Mouse (Mus musculus): ENCODE measurements around the gene Ddah1.
"Not testable (repeated sequence)": the region's sequence is repeated elsewhere in the genome, so short reads cannot be mapped to it uniquely, and the experiment has no call there.

Ddah1 gene

DNA sequence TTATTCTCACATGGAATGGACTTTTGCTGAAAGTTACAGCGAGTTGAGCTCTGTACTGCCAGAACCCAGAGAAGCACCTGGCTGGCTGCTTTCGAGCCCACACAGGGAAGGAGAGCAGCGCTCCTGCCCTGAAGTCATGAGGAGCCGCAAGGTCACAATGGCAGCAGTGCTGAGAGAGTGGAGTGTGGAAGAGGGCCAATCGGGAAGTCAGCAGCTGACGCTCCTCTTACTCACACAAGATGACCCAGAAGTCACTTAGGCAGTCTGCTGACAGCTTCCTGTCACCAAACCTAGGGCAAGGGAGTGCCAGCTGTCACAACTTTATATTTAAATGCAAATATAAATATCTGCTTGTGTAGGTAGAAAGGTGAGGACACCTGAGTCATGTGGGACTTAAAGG is 154.8 kb downstream of the Ddah1 start:
- no peak for DNase-seq (ENCODE audit: low spot score)

DNA sequence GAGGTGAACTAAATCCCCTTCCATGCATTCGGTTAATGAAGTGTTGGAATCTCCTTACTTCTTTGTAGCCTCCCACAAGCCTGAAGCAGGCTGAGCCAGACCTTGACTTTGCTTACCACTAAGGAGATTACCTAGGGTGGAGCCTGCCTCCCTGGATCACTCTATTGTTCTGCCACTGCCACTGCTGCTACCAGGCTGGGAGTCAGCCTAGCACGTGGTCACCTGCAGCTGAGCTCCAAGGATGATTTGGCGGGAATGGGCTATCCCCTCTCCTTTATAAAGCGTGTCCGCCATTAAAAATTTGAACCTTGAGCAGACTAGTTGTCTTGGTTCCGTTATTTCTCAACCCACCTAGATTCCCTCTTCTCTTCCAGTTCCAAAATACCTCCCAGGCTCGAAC is 155.5 kb downstream of the Ddah1 start:
- not testable (repeated sequence) for DNase-seq (ENCODE audit: low spot score)

DNA sequence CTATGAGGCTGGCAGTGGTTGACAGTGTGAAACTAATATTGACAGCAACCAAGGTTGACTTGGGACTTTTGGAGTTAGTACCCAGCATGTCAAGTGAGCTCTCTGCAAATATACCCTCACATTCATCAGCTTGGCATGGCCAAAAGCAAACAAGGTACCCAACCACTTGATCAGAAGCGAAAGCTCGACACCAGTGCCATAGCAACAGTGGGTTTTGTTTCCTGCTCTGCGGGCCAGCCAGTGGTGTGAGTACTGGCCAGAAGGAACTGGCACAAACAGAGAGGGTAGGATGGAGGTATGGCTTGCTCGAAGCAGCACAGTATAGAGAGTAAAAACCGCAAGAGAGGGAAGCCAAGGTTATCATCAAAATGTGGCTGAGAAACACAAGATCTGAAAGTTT is 157.9 kb downstream of the Ddah1 start:
- no peak for DNase-seq (ENCODE audit: low spot score)

DNA sequence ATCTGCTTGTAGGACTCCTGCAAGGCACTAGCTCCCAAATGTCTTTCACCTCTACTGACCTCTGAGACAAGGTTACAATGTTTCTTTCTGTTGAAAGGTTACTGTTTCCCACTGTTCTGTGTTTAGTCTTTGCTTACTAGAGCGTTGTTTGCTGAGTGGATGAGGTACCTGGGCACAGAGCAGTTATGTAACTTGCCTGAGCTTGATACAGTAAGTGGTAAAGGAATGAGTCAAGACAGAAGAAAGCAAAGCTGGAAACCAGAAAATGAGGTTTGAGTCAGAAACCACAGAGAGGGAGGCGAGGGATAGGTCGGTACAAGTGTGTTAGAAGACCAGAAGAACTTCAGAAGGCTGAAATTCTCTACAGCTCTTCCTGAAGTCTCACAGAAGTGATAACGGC is 158.4 kb downstream of the Ddah1 start:
- DNase-seq (ENCODE audit: low spot score) = no peak

DNA sequence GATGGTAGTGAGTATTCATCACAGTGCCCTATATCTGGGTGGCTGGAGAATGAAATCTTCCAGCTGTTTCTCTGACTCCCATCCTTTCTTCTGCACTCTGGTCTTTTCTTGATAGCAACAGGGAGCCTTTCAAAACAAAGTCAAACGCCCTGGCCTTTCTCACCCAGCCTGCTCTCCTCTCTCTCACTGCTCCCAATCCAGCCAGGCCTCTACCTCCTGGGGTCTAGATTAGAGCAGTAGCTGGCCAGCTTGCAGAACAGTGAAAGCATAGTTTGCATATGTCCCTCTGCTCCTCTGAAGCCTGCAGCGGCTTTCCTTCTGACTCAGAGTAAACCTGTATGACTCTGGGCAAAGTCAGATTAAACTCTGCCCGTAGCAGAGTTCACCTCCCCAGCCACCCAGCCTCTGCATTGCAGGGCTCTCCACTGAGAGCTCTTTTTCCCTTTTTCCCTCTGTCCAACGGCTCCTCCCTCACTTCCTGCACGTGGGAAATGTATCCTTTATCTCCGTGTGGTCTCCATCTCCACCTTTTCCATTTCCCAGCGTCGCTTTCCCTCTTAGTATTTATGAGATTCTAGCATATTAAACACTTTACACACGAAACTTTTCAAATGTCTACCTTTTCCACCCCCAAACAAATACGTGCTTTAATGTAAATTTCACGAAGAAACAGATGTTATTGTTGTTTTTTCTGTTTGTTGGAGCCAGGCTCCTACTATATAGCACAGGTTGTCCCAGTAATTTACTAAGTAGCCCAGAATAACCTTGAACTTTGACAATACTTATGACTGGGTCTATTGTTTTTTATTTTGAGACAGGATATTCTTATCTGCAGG is 163.8 kb downstream of the Ddah1 start, which contains the start of gene Bcl10:
TSS of gene Bcl10 (plus strand) at position 786 of the 836 bp plus-strand sequence.
- DNase-seq (ENCODE audit: low spot score) = no peak

DNA sequence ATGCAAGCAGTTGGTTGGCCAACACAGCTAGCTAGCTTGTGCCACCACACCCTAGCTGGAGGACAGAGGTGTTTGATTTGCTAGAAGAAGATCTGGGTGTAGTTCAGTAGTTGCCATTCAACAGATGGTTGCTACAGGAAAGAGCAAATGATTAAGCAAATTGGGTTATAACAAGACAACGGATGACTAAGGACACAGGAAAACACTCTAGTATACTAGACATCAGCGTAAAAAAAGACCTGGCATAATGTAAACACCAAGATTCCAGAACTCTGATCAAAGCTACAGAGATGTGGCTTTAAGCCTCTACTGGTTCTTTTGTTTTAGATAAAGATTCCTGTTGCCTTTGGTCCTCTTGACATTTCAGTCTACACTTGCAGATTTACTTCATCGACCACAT is 164.5 kb downstream of the Ddah1 start:
- no peak for DNase-seq (ENCODE audit: low spot score)

DNA sequence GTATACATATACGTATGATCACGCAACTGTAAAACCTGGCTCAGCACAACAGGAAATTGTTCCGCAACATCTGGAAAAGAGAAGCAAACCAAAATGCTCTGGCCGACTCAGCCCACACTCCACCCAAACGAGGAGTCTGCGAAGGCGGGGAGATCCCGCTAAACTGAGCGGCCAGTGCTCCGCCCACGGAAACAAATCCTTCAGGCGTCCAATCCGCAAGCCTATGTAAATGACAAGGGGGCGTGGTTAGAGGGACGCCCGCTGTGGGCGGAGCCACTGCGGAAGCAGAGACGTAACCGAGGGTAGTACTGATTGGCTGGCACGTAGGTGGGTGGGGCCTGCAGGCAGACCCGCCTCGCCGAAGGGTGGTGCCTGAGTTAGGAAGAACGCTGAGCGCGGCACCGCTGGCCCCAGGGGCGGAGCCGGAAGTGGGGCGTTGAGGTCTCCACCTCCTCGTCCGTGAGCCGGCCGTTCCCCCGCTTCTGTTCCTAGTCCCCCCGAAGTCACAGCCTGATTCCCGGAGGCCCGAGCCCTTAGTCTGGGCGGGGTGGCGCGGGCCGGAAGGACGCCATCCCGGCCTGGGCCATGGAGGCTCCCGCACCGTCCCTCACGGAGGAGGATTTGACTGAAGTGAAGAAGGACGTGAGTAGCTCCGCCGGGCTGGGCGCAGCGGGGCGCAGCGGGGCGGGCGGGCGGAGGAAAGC is 165.6 kb downstream of the Ddah1 start:
- peak; percentile 99 for DNase-seq (ENCODE audit: low spot score)

DNA sequence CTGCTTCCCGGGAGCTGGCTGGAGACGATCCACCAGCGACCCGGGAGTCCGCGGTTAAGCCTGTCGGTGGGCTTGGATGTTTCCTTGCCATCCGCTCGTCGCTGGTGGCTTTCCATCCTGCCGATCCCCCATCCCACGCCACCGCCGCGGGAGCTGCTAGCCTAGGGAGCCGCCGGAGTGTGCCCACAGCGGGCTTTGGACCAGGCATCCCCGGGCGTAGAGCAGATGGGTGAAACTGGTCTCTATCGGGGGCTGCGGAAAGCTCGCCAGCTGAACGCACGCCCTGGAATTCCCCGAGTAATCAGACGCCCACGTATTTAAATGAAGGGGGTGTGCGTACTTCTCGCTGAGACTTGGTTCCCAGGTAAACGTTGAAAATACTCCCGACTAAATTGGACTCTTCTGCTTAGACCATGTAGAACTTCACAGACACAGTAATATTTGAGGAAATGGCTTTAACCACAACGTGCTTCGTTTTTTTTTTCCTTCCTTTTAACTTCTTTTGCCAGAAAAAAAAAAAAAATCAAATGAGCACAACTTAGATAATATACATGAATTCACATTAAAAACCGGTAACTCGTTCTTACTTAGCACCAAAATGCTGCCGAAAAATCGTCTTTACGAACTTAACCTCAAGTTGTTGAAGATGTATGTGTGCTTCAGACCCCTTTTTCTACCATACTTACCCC is 166.3 kb downstream of the Ddah1 start:
- peak; percentile 59 for DNase-seq (ENCODE audit: low spot score)

DNA sequence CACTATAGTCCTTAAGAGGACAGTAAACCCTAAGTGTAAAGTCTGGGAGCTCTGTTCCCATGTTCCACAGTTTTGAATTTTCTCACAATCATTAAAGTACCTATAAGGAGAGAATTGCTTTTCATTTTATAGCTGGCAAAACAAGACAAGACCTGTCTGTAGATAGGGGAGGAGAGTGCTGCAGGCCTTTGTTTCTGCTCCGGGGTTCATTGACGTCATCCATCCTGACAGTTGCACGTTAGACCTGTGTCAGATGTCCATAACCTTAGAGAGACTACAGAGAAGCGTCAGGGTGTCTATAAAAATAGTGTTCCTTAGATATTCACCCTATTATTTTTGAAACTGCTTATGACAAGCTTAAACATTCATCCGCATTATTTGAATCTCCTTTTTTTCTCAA is 167.0 kb downstream of the Ddah1 start:
- no peak for DNase-seq (ENCODE audit: low spot score)

DNA sequence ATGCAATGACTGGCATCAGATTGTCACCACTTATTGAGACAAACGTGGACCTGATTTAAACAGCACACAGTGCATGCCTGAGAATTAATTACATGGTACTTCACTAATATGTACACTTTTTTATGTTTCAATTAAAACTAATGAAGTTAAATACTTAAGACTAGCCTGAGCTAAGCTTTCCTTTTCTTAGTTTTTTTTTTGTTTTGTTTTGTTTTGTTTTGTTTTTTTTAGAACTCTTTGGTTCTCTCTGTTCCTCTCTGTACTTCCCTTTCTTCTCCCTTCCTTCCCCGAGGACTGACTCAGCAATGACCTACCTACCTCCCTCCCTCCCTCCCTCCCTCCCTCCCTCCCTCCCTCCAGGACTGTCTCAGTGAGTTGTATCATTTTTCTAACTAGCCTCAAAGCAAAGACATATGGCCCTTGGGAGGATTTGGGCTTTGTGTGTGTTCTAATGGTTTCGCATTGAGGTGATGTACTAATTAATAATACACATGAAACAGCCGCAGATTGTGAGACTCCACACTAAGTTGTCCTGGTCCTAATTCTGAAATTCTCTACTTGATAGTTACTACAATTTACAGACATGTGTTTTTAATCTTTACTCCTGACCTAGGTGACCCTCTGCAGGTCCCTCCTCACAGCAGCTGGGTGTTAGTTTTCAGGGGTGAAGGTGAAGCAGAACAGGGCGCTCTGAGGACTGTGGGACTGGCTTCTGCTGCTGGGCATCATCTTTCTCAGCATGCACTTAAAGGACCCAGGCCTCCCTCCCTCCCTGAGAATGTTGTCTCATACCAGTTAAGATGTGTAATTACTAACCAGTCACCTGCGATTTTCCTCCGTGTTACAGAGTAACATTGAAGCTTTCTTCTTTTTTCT is 171.3 kb downstream of the Ddah1 start:
- no peak for DNase-seq (ENCODE audit: low spot score)

DNA sequence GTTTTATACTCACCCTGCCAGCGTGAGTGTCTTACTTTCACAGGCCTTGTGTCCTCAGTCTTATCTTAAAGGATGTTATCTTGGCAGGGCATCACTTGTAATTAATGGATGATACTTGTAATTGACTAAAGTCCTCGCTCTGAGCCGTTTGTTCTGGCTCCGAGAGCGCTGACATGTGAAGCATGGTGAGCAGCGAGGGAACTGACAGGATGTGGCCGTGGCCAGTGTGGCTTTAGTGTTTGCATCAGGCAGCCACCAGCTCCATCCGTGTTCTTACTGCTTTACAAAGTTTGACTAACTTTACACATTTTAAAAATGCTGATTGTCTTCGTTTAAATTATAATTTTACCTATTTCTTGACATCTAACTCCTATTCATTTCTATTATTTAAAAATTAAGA is 175.4 kb downstream of the Ddah1 start:
- DNase-seq (ENCODE audit: low spot score) = no peak

DNA sequence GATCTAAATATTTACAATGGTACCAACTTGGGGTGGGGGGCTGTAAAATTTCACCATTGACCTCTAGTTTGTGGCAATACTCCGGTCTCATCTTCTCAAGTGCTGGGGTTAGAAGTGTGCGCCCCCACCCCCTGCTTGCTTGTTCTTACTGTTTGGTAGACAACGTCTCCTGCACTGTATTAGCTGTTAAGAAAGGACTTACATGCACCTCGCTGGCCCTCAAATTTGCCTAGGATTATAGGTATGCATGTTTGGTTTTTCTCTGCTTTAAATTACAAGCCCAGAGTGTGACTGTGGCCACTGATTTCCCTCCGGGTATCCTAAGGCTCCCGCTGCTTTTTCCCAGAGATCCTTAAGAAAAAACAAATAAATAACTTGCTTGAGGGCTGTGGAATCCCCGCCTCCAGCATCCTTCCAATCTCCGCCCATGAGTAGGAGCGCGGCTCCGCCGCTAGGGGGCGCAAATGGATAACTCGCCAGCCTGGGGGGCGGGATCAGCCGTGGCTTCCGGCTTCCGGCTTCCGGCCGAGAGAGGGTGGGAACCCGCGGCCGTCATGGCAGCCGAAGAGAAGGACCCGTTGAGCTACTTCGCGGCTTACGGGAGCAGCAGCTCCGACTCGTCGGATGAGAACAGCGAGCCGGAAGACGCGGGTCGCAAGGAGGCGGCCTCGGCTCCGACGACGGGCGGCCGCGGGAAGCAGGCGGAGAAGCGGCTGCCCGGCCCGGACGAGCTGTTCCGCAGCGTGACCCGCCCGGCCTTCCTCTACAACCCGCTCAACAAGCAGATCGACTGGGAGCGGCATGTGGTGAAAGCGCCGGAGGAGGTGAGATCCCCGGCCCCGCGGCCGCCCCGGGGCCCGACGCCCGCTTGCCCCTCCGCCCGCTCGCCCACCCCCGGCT is 179.3 kb downstream of the Ddah1 start, which contains the start of gene 2410004B18Rik:
TSS of gene 2410004B18Rik (plus strand) at position 510 of the 900 bp plus-strand sequence.
- DNase-seq (ENCODE audit: low spot score) = peak; percentile 90

DNA sequence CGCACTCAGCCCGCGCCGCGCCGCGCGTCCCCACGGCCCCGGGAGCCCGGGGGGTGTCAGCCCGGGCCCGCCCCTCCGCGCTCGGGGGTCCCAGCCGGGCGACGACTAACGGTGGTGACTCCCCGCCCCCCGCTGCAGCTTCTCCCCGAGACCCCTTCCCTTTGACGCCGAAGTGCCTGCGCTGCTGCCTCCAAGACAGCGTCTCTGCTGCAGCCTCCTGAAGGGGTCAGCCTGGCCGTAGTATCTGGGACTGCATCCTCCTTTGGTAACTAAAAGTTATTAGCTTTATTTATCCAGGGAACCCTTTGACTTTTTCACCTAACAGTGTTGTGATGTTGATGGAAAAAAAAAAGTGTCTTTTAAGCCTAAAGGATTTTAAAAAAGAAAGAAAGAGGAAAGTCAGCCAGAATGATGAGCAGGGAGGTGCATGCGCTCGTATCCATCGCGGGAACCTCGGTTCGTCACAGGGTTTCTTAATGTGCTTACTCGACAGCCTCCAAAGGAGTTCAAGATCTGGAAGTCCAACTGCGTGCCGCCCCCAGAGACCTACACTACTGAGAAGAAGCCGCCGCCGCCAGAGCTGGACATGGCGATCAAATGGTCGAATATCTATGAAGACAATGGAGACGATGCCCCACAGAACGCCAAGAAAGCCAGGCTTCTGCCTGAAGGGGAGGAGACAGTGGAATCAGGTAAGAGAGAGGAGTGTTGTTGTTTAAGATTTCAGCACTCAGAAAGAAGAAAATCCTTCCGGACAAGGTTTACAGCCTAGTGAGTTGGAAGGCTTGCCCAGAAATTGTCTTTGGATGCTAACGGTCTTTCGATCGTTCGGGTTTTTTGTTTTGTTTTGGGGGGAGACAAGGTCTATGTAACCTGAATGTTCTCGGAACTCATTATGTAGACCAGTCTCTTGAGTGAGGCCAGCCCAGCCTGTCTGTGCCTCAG is 180.2 kb downstream of the Ddah1 start:
- no peak for DNase-seq (ENCODE audit: low spot score)

DNA sequence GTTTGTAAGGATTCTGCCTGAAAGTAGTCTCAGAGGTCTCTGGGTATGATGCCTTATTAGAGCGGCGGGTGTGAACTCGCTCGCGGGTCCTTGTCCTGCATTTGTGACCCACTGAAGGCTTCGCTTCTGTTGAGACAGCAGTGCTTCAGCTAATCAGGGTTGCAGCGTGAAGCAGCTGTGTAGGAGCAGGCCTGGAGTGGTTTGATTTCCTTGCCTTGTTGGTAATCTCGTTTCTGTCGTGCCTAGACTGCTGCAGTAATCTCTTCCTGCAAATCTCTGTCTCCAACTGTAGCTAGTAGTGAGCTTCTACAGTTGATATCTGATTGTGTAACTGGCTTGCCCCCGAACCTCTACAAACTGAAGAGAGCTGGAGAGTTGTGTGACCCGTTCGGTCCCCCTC is 180.9 kb downstream of the Ddah1 start:
- no peak for DNase-seq (ENCODE audit: low spot score)

DNA sequence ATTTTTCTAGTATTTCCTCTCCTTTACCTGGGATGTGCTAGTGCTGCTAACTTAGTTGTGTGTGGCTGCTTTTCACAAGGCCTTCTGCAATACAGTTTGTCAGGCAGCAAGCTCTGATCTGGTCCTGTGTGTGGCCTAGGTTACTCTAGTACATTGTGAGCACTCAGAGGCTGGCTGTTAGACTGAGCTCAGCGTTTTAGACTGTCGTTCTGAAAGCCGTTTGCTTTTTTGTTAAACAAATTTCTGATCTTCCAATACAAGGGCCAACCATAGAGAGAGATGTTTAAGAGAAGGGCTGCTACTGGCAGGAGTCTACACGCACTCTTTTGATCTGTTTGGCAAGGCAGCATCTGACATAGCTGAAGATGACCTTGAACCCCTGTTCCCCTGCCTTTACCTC is 181.5 kb downstream of the Ddah1 start:
- no peak for DNase-seq (ENCODE audit: low spot score)

DNA sequence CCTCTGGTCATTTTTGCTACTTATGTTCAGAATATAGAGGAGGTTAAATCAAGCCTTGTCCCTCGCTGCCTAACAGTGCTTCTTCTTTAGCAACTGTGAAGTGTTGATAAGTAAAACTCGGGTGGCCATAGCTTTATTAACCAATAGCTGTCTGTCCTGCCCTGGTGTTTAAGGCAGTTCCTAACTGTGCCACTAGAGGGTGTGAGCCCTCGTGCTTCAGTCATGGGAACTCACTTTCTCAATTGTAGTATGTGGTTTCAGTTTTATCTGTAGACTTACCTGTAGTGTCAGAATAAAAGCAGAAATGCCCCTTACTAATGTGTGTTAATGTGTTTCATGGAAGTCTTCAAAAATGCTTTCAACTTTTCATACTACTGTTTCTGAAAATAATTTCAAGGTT is 183.5 kb downstream of the Ddah1 start:
- DNase-seq (ENCODE audit: low spot score) = peak; percentile 38

Data from ovary, postnatal 36 days (tissue).